12 mouse cellular contexts compared by ENCODE assay signal in genomic region chr9:114528680-114529048, GRCm38 (mm10). TPM values are rescaled to one million over a fixed set of nuclear protein-coding genes. Genes with fewer than 3 reads are reported as not detected.
A peak's percentile ranks its signal among the peaks of the same experiment; 100 is the strongest.
DNase-seq lines count a peak whose midpoint lies in the region; ATAC-seq and TF ChIP-seq lines count a peak whose summit lies in the region.
"Had no signal": no experiment of that assay in that cellular context is flagged by ENCODE, and none has a peak within 500 bp of the region (broad histone marks: within the 10 kb centered on the region; RNA-seq: fewer than 3 reads in every experiment).

No protein-coding gene starts in this region.

- H3K4me1 ChIP-seq in kidney, adult 2 months (ENCODE audit: control insufficient read depth, insufficient read depth, low read length), result no peaks in the 10 kb centered on the region
- H3K4me1 ChIP-seq in heart, adult 2 months (ENCODE audit: control insufficient read depth, insufficient read depth, low read length), result peaks cover 3% of the 10 kb centered on the region; the same call in 1 of the 2 replicates
- peaks cover 8% of the 10 kb centered on the region; the same call in 1 of the 2 replicates for H3K4me1 ChIP-seq in lung, postnatal 0 days (ENCODE audit: insufficient read depth, low read depth, low read length)
- H3K4me1 ChIP-seq in neural tube, embryonic 15.5 days, result peaks cover 29% of the 10 kb centered on the region
- H3K4me1 ChIP-seq in midbrain, postnatal 0 days (ENCODE audit: insufficient read depth, low read length), result peaks cover 4% of the 10 kb centered on the region; the same call in 1 of the 2 replicates

- 52% methylated on average over 9 of the region's 9 CpGs for WGBS in kidney, adult 2 months
- WGBS in heart, adult 2 months, result 23% methylated on average over 9 of the region's 9 CpGs
- 20% methylated on average over 9 of the region's 9 CpGs for WGBS in lung, postnatal 0 days
- WGBS in neural tube, embryonic 15.5 days, result 43% methylated on average over 9 of the region's 9 CpGs
- WGBS in midbrain, postnatal 0 days, result 49% methylated on average over 9 of the region's 9 CpGs

- TF ChIP-seq POLR2A in kidney, adult 2 months (IDR thresholded peaks at IDR 0.05; ENCODE audit: low read depth, low read length), result no peak
- TF ChIP-seq POLR2A in heart, adult 2 months (IDR thresholded peaks at IDR 0.05; ENCODE audit: insufficient read depth, low read depth, low read length), result no peak

- H3K27me3 ChIP-seq in kidney, adult 2 months (replicated peaks; ENCODE audit: control insufficient read depth, insufficient read depth, low read length), result no peaks in the 10 kb centered on the region; the same call in 1 of the 2 replicates
- H3K27me3 ChIP-seq in heart, adult 2 months (ENCODE audit: control insufficient read depth, insufficient read depth, low read length), result no peaks in the 10 kb centered on the region
- no peaks in the 10 kb centered on the region for H3K27me3 ChIP-seq in lung, postnatal 0 days (replicated peaks; ENCODE audit: insufficient read depth, low read length)
- 0 out of 2 replicates have a peak, but pooled peaks cover 3% of the 10 kb centered on the region for H3K27me3 ChIP-seq in neural tube, embryonic 15.5 days (replicated peaks)
- H3K27me3 ChIP-seq in midbrain, postnatal 0 days (ENCODE audit: insufficient read depth, low read length), result no peaks in the 10 kb centered on the region
- H3K27me3 ChIP-seq: embryonic facial prominence, embryonic 15.5 days had no signal

- TF ChIP-seq CTCF in kidney, adult 2 months (conservative IDR thresholded peaks at IDR 0.05; ENCODE audit: insufficient read depth, insufficient read length, low read depth, low read length), result no peak
- no peak for TF ChIP-seq CTCF in heart, adult 2 months (IDR thresholded peaks at IDR 0.05)
- no peak for TF ChIP-seq CTCF in lung, postnatal 0 days (IDR thresholded peaks at IDR 0.05)
- no peak for TF ChIP-seq CTCF in midbrain, postnatal 0 days (IDR thresholded peaks at IDR 0.05)

- no peak overlapping the region for H3K4me2 ChIP-seq in lung, postnatal 0 days (replicated peaks; ENCODE audit: low read depth, low read length)
- no peak overlapping the region for H3K4me2 ChIP-seq in neural tube, embryonic 15.5 days
- no peak overlapping the region for H3K4me2 ChIP-seq in midbrain, postnatal 0 days (ENCODE audit: low read depth, low read length, poor library complexity, severe bottlenecking)

- no peaks in the 10 kb centered on the region for H3K79me2 ChIP-seq in heart, adult 2 months (replicated peaks; ENCODE audit: control insufficient read depth, insufficient read depth, low read length)

- H3K9ac ChIP-seq in heart, adult 2 months (ENCODE audit: low read depth, low read length), result no peak overlapping the region
- H3K9ac ChIP-seq in lung, postnatal 0 days (replicated peaks; ENCODE audit: low read depth), result no peak overlapping the region
- H3K9ac ChIP-seq in neural tube, embryonic 15.5 days (replicated peaks), result no peak overlapping the region
- no peak overlapping the region for H3K9ac ChIP-seq in midbrain, postnatal 0 days (replicated peaks; ENCODE audit: low read length, poor library complexity, severe bottlenecking)
- H3K9ac ChIP-seq: embryonic facial prominence, embryonic 15.5 days had no signal

- ATAC-seq in lung, postnatal 0 days, result no peak
- no peak for ATAC-seq in neural tube, embryonic 15.5 days (ENCODE audit: low FRiP score)
- ATAC-seq in midbrain, postnatal 0 days (ENCODE audit: low FRiP score), result no peak

- H3K9me3 ChIP-seq in lung, postnatal 0 days (ENCODE audit: low read length), result no peaks in the 10 kb centered on the region
- H3K9me3 ChIP-seq in neural tube, embryonic 15.5 days (replicated peaks), result no peaks in the 10 kb centered on the region
- no peaks in the 10 kb centered on the region for H3K9me3 ChIP-seq in midbrain, postnatal 0 days (ENCODE audit: low read length)
- H3K9me3 ChIP-seq: embryonic facial prominence, embryonic 15.5 days had no signal

- peak; percentile 37 for DNase-seq in kidney, adult 2 months
- DNase-seq in kidney, adult 11 months, result no peak
- DNase-seq in NIH3T3 (ENCODE audit: low read depth), result peak; percentile 46
- DNase-seq in heart, adult 2 months, result peak; percentile 28 to 35
- peak; percentile 60 for DNase-seq in lung, postnatal 0 days (ENCODE audit: low spot score)
- no peak for DNase-seq in midbrain, postnatal 0 days (ENCODE audit: low spot score)
- DNase-seq: right cerebral cortex, postnatal 25 days had no signal

- intact Hi-C loops in heart, adult 2 months (cut with DNase I), result no loop called here

- TF ChIP-seq EP300 in heart, adult 2 months (IDR thresholded peaks at IDR 0.05; ENCODE audit: insufficient read depth, low read depth, low read length), result no peak
- no peak for TF ChIP-seq EP300 in lung, postnatal 0 days (IDR thresholded peaks at IDR 0.05)

- no peak overlapping the region for H3K27ac ChIP-seq in kidney, adult 2 months (ENCODE audit: insufficient read depth, low read depth, low read length)
- H3K27ac ChIP-seq in heart, adult 2 months, result no peak overlapping the region
- H3K27ac ChIP-seq in lung, postnatal 0 days (ENCODE audit: low read length), result peak overlapping the region; percentile 52; the same call in 1 of the 2 replicates
- H3K27ac ChIP-seq in neural tube, embryonic 15.5 days (replicated peaks), result no peak overlapping the region
- no peak overlapping the region for H3K27ac ChIP-seq in midbrain, postnatal 0 days (ENCODE audit: low read depth, low read length)
- H3K27ac ChIP-seq: embryonic facial prominence, embryonic 15.5 days; layer of hippocampus, adult 2 months; macrophage had no signal

- no peaks in the 10 kb centered on the region for H3K36me3 ChIP-seq in kidney, adult 2 months (ENCODE audit: control insufficient read depth, insufficient read depth, low read length)
- no peaks in the 10 kb centered on the region for H3K36me3 ChIP-seq in heart, adult 2 months (ENCODE audit: control insufficient read depth, insufficient read depth, low read length)
- no peaks in the 10 kb centered on the region for H3K36me3 ChIP-seq in lung, postnatal 0 days (ENCODE audit: insufficient read depth, low read length)
- H3K36me3 ChIP-seq in neural tube, embryonic 15.5 days, result no peaks in the 10 kb centered on the region
- no peaks in the 10 kb centered on the region for H3K36me3 ChIP-seq in midbrain, postnatal 0 days (ENCODE audit: insufficient read depth, low read length)
- H3K36me3 ChIP-seq: embryonic facial prominence, embryonic 15.5 days had no signal

- no peak overlapping the region for H3K4me3 ChIP-seq in kidney, adult 2 months (ENCODE audit: insufficient read depth, low read depth, low read length)
- no peak overlapping the region for H3K4me3 ChIP-seq in heart, adult 2 months
- H3K4me3 ChIP-seq in lung, postnatal 0 days (ENCODE audit: low read depth, low read length), result no peak overlapping the region
- H3K4me3 ChIP-seq in neural tube, embryonic 15.5 days (replicated peaks), result no peak overlapping the region
- H3K4me3 ChIP-seq in midbrain, postnatal 0 days (ENCODE audit: low read depth, low read length), result no peak overlapping the region
- H3K4me3 ChIP-seq: embryonic facial prominence, embryonic 15.5 days; layer of hippocampus, adult 2 months had no signal

RNA-seq across cellular contexts. Expression of gene C130032M10Rik, which starts 13.2 kb away (rescaled TPM):
- polyA plus RNA-seq in kidney, adult 2 months (2012; rRNA removed), result not detected in 2 replicates
- total RNA-seq in heart, adult 2 months (2021), result not detected
- polyA plus RNA-seq in heart, adult 2 months (2012; rRNA removed), result not detected in 2 replicates
- 0.33 TPM in 1 of 2 replicates, not detected in the other for polyA plus RNA-seq in lung, postnatal 0 days (2015; fragmentation: Nextera tagmentation; extraction: Ambion mirVana)
- polyA plus RNA-seq in neural tube, embryonic 15.5 days (2015; fragmentation: Nextera tagmentation; extraction: Ambion mirVana), result not detected in 2 replicates
- total RNA-seq in midbrain, postnatal 0 days (2014; rRNA removed), result not detected in 2 replicates
- polyA plus RNA-seq in midbrain, postnatal 0 days (2015; fragmentation: Nextera tagmentation; extraction: Ambion mirVana), result not detected in 2 replicates
- total RNA-seq: layer of hippocampus, adult 2 months had no signal
- polyA plus RNA-seq: macrophage had no signal

RNA-seq across cellular contexts. Expression of gene Ccr4, which starts 23.9 kb away (rescaled TPM):
- 0.20 and 0.53 TPM in 2 replicates for polyA plus RNA-seq in kidney, adult 2 months (2012; rRNA removed)
- not detected for total RNA-seq in heart, adult 2 months (2021)
- polyA plus RNA-seq in heart, adult 2 months (2012; rRNA removed), result not detected in 2 replicates
- polyA plus RNA-seq in lung, postnatal 0 days (2015; fragmentation: Nextera tagmentation; extraction: Ambion mirVana), result not detected in 2 replicates
- 0.84 TPM in 1 of 2 replicates, not detected in the other for polyA plus RNA-seq in neural tube, embryonic 15.5 days (2015; fragmentation: Nextera tagmentation; extraction: Ambion mirVana)
- not detected in 2 replicates for total RNA-seq in midbrain, postnatal 0 days (2014; rRNA removed)
- polyA plus RNA-seq in midbrain, postnatal 0 days (2015; fragmentation: Nextera tagmentation; extraction: Ambion mirVana), result not detected in 2 replicates
- total RNA-seq: layer of hippocampus, adult 2 months had no signal
- polyA plus RNA-seq: heart, embryonic 14.5 days; macrophage had no signal

RNA-seq across cellular contexts. Expression of gene Trim71, which starts 35.5 kb away (rescaled TPM):
- polyA plus RNA-seq in kidney, adult 2 months (2012; rRNA removed), result 0.01 and 0.05 TPM in 2 replicates
- total RNA-seq in heart, adult 2 months (2021), result not detected
- not detected in 2 replicates for polyA plus RNA-seq in heart, adult 2 months (2012; rRNA removed)
- polyA plus RNA-seq in lung, postnatal 0 days (2015; fragmentation: Nextera tagmentation; extraction: Ambion mirVana), result 0.30 and 0.32 TPM in 2 replicates
- 0.35 and 0.54 TPM in 2 replicates for polyA plus RNA-seq in neural tube, embryonic 15.5 days (2015; fragmentation: Nextera tagmentation; extraction: Ambion mirVana)
- 0.14 and 0.27 TPM in 2 replicates for total RNA-seq in midbrain, postnatal 0 days (2014; rRNA removed)
- polyA plus RNA-seq in midbrain, postnatal 0 days (2015; fragmentation: Nextera tagmentation; extraction: Ambion mirVana), result 0.14 and 0.15 TPM in 2 replicates
- polyA plus RNA-seq: heart, embryonic 14.5 days; macrophage had no signal

Comparison
In these comparisons a context has a peak if more than half of its experiments do, and no peak if none do; other contexts are left out.
1. DNase-seq: peak in kidney, adult 2 months (single experiment), NIH3T3 (single experiment), heart, adult 2 months (2 of 2) and lung, postnatal 0 days (single experiment); none in kidney, adult 11 months (single experiment) and midbrain, postnatal 0 days (single experiment).